Mouse (Mus musculus): ENCODE measurements around the gene Abi1.

- TF ChIP-seq EP300 (optimal IDR thresholded peaks at IDR 0.05): no peak
- no peak for TF ChIP-seq CTCF (IDR thresholded peaks at IDR 0.05; ENCODE audit: low read depth)
These were observed 41.2 kb downstream of the Abi1 start for GRCm38 (mm10) chr2:22998804-22999203.

Data from stomach, postnatal 0 days (tissue).